Mouse (Mus musculus): ENCODE measurements around the gene Pou2f2. TPM values are rescaled to one million over a fixed set of nuclear protein-coding genes. Genes with fewer than 3 reads are reported as not detected.

Pou2f2 gene
- polyA plus RNA-seq, 1 experiment from 2014 or later: 2.3 TPM

GRCm38 (mm10) chr7:25205355-25206093 is 26.0 kb upstream of the Pou2f2 start:
- ATAC-seq (ENCODE audit: insufficient number of reproducible peaks, insufficient read depth, low FRiP score, low read depth): no peak
- 83% methylated on average over 16 of the region's 16 CpGs for WGBS
- Histone ChIP-seq H3K4me2 (replicated peaks; ENCODE audit: low read depth, low read length) (no peak overlapping the region), H3K27ac (ENCODE audit: low read length) (no peak overlapping the region), H3K9ac (replicated peaks; ENCODE audit: low read depth, low read length) (no peak overlapping the region), H3K4me3 (ENCODE audit: low read depth, low read length) (no peak overlapping the region), H3K9me3 (ENCODE audit: control insufficient read depth, low read depth, low read length) (no peaks in the 10 kb centered on the region), H3K4me1 (ENCODE audit: control insufficient read depth, insufficient read depth, low read length) (no peaks in the 10 kb centered on the region), H3K27me3 (ENCODE audit: control insufficient read depth, insufficient read depth, low read length) (no peaks in the 10 kb centered on the region), H3K36me3 (ENCODE audit: control insufficient read depth, insufficient read depth, low read length) (peaks cover 12% of the 10 kb centered on the region; the same call in 1 of the 2 replicates)

- Histone ChIP-seq H3K27ac (ENCODE audit: low read length) (no peak overlapping the region), H3K9ac (replicated peaks; ENCODE audit: low read depth, low read length) (no peak overlapping the region), H3K4me1 (ENCODE audit: control insufficient read depth, insufficient read depth, low read length) (no peaks in the 10 kb centered on the region), H3K27me3 (ENCODE audit: control insufficient read depth, insufficient read depth, low read length) (no peaks in the 10 kb centered on the region), H3K9me3 (ENCODE audit: control insufficient read depth, low read depth, low read length) (no peaks in the 10 kb centered on the region), H3K4me3 (ENCODE audit: low read depth, low read length) (no peak overlapping the region), H3K4me2 (replicated peaks; ENCODE audit: low read depth, low read length) (no peak overlapping the region), H3K36me3 (ENCODE audit: control insufficient read depth, insufficient read depth, low read length) (peaks cover 7% of the 10 kb centered on the region; the same call in 1 of the 2 replicates)
- no peak for ATAC-seq (ENCODE audit: insufficient number of reproducible peaks, insufficient read depth, low FRiP score, low read depth)
- 87% methylated on average over 20 of the region's 20 CpGs for WGBS
Observed at GRCm38 (mm10) chr7:25203624-25204023, 24.1 kb upstream of the Pou2f2 start.

GRCm38 (mm10) chr7:25197384-25198018 is 18.0 kb upstream of the Pou2f2 start:
- H3K27ac ChIP-seq (ENCODE audit: low read length): no peak overlapping the region
- H3K4me3 ChIP-seq (ENCODE audit: low read depth, low read length): no peak overlapping the region
- H3K4me1 ChIP-seq (ENCODE audit: control insufficient read depth, insufficient read depth, low read length): no peaks in the 10 kb centered on the region
- peak; percentile 81 for ATAC-seq (ENCODE audit: insufficient number of reproducible peaks, insufficient read depth, low FRiP score, low read depth)
- H3K4me2 ChIP-seq (replicated peaks; ENCODE audit: low read depth, low read length): no peak overlapping the region
- WGBS: 55% methylated on average over 10 of the region's 10 CpGs
- H3K27me3 ChIP-seq (ENCODE audit: control insufficient read depth, insufficient read depth, low read length): no peaks in the 10 kb centered on the region
- H3K36me3 ChIP-seq (ENCODE audit: control insufficient read depth, insufficient read depth, low read length): no peaks in the 10 kb centered on the region
- no peaks in the 10 kb centered on the region for H3K9me3 ChIP-seq (ENCODE audit: control insufficient read depth, low read depth, low read length)
- no peak overlapping the region for H3K9ac ChIP-seq (replicated peaks; ENCODE audit: low read depth, low read length)

GRCm38 (mm10) chr7:25196107-25196506 is 16.6 kb upstream of the Pou2f2 start:
- Histone ChIP-seq H3K27ac (ENCODE audit: low read length) (no peak overlapping the region), H3K27me3 (ENCODE audit: control insufficient read depth, insufficient read depth, low read length) (no peaks in the 10 kb centered on the region), H3K36me3 (ENCODE audit: control insufficient read depth, insufficient read depth, low read length) (no peaks in the 10 kb centered on the region), H3K4me2 (replicated peaks; ENCODE audit: low read depth, low read length) (no peak overlapping the region), H3K9me3 (ENCODE audit: control insufficient read depth, low read depth, low read length) (no peaks in the 10 kb centered on the region), H3K4me3 (ENCODE audit: low read depth, low read length) (no peak overlapping the region), H3K9ac (replicated peaks; ENCODE audit: low read depth, low read length) (no peak overlapping the region), H3K4me1 (ENCODE audit: control insufficient read depth, insufficient read depth, low read length) (no peaks in the 10 kb centered on the region)
- 89% methylated on average over 9 of the region's 9 CpGs for WGBS
- ATAC-seq (ENCODE audit: insufficient number of reproducible peaks, insufficient read depth, low FRiP score, low read depth): no peak

- H3K27ac ChIP-seq (ENCODE audit: low read length): no peak overlapping the region
- H3K4me1 ChIP-seq (ENCODE audit: control insufficient read depth, insufficient read depth, low read length): no peaks in the 10 kb centered on the region
- H3K4me3 ChIP-seq (ENCODE audit: low read depth, low read length): no peak overlapping the region
- WGBS: 70% methylated on average over 3 of the region's 3 CpGs
- no peaks in the 10 kb centered on the region for H3K36me3 ChIP-seq (ENCODE audit: control insufficient read depth, insufficient read depth, low read length)
- H3K9me3 ChIP-seq (ENCODE audit: control insufficient read depth, low read depth, low read length): no peaks in the 10 kb centered on the region
- no peaks in the 10 kb centered on the region for H3K27me3 ChIP-seq (ENCODE audit: control insufficient read depth, insufficient read depth, low read length)
- no peak for ATAC-seq (ENCODE audit: insufficient number of reproducible peaks, insufficient read depth, low FRiP score, low read depth)
- H3K9ac ChIP-seq (replicated peaks; ENCODE audit: low read depth, low read length): no peak overlapping the region
- no peak overlapping the region for H3K4me2 ChIP-seq (replicated peaks; ENCODE audit: low read depth, low read length)
Observed at GRCm38 (mm10) chr7:25195148-25195547, 15.6 kb upstream of the Pou2f2 start.

- Histone ChIP-seq H3K4me3 (ENCODE audit: low read depth, low read length) (no peak overlapping the region), H3K9ac (replicated peaks; ENCODE audit: low read depth, low read length) (no peak overlapping the region), H3K27ac (ENCODE audit: low read length) (no peak overlapping the region), H3K27me3 (ENCODE audit: control insufficient read depth, insufficient read depth, low read length) (no peaks in the 10 kb centered on the region), H3K4me1 (ENCODE audit: control insufficient read depth, insufficient read depth, low read length) (no peaks in the 10 kb centered on the region), H3K4me2 (replicated peaks; ENCODE audit: low read depth, low read length) (no peak overlapping the region), H3K9me3 (ENCODE audit: control insufficient read depth, low read depth, low read length) (no peaks in the 10 kb centered on the region), H3K36me3 (ENCODE audit: control insufficient read depth, insufficient read depth, low read length) (no peaks in the 10 kb centered on the region)
- WGBS: 77% methylated on average over 8 of the region's 8 CpGs
- ATAC-seq (ENCODE audit: insufficient number of reproducible peaks, insufficient read depth, low FRiP score, low read depth): no peak
Observed at GRCm38 (mm10) chr7:25192110-25192509, 12.6 kb upstream of the Pou2f2 start.

- H3K27ac ChIP-seq (ENCODE audit: low read length): no peak overlapping the region
- no peaks in the 10 kb centered on the region for H3K9me3 ChIP-seq (ENCODE audit: control insufficient read depth, low read depth, low read length)
- H3K9ac ChIP-seq (replicated peaks; ENCODE audit: low read depth, low read length): no peak overlapping the region
- H3K4me3 ChIP-seq (ENCODE audit: low read depth, low read length): no peak overlapping the region
- 89% methylated on average over 11 of the region's 11 CpGs for WGBS
- no peak overlapping the region for H3K4me2 ChIP-seq (replicated peaks; ENCODE audit: low read depth, low read length)
- ATAC-seq (ENCODE audit: insufficient number of reproducible peaks, insufficient read depth, low FRiP score, low read depth): no peak
- no peaks in the 10 kb centered on the region for H3K4me1 ChIP-seq (ENCODE audit: control insufficient read depth, insufficient read depth, low read length)
- H3K36me3 ChIP-seq (ENCODE audit: control insufficient read depth, insufficient read depth, low read length): no peaks in the 10 kb centered on the region
- H3K27me3 ChIP-seq (ENCODE audit: control insufficient read depth, insufficient read depth, low read length): no peaks in the 10 kb centered on the region
Observed at GRCm38 (mm10) chr7:25190806-25191205, 11.3 kb upstream of the Pou2f2 start.

- Histone ChIP-seq H3K4me3 (ENCODE audit: low read depth, low read length) (no peak overlapping the region), H3K27ac (ENCODE audit: low read length) (no peak overlapping the region), H3K4me2 (replicated peaks; ENCODE audit: low read depth, low read length) (no peak overlapping the region), H3K9ac (replicated peaks; ENCODE audit: low read depth, low read length) (no peak overlapping the region), H3K27me3 (ENCODE audit: control insufficient read depth, insufficient read depth, low read length) (peaks cover 8% of the 10 kb centered on the region), H3K4me1 (ENCODE audit: control insufficient read depth, insufficient read depth, low read length) (no peaks in the 10 kb centered on the region), H3K9me3 (ENCODE audit: control insufficient read depth, low read depth, low read length) (no peaks in the 10 kb centered on the region), H3K36me3 (ENCODE audit: control insufficient read depth, insufficient read depth, low read length) (no peaks in the 10 kb centered on the region)
- WGBS: 22% methylated on average over 21 of the region's 21 CpGs
- peak; percentile 84 for ATAC-seq (ENCODE audit: insufficient number of reproducible peaks, insufficient read depth, low FRiP score, low read depth)
Observed at GRCm38 (mm10) chr7:25187662-25188650, 8.4 kb upstream of the Pou2f2 start.
